Mouse (Mus musculus) embryo, embryonic 10 days (tissue): ENCODE data around the gene Phkg1.
"Not testable (repeated sequence)": the region's sequence is repeated elsewhere in the genome, so short reads cannot be mapped to it uniquely, and the experiment has no call there.

Experiments
- DNase-seq: peaks from one replicate; pipeline ENCODE4 v3.0.0-alpha.2; 2015; ENCODE audit warnings: low spot score

Gene Phkg1

GRCm38 (mm10) chr5:129907775-129908174, 9.4 kb upstream of the Phkg1 start:
- no peak for DNase-seq

GRCm38 (mm10) chr5:129895198-129896088, 2.9 kb downstream of the Phkg1 start, which contains the start of gene Zbed5:
Zbed5 (plus strand) TSS chr5:129895723.
- DNase-seq, result peak; percentile 98

- not testable (repeated sequence) for DNase-seq
Measured at GRCm38 (mm10) chr5:129890390-129890789, 8.0 kb downstream of the Phkg1 start.

- peak; percentile 98 for DNase-seq
Measured at GRCm38 (mm10) chr5:129886911-129887636, 11.3 kb downstream of the Phkg1 start, which contains the start of gene Chchd2. Chchd2 (minus strand) TSS chr5:129887470.

GRCm38 (mm10) chr5:129886271-129886670, 12.1 kb downstream of the Phkg1 start:
- no peak for DNase-seq

- no peak for DNase-seq
Measured at GRCm38 (mm10) chr5:129879888-129880287, 18.5 kb downstream of the Phkg1 start.

- DNase-seq, result peak; percentile 51
Measured at GRCm38 (mm10) chr5:129878946-129879345, 19.4 kb downstream of the Phkg1 start.

GRCm38 (mm10) chr5:129877731-129878455, 20.5 kb downstream of the Phkg1 start:
- DNase-seq, result no peak

GRCm38 (mm10) chr5:129875098-129875497, 23.3 kb downstream of the Phkg1 start:
- no peak for DNase-seq

GRCm38 (mm10) chr5:129873942-129874341, 24.4 kb downstream of the Phkg1 start:
- DNase-seq, result no peak

- no peak for DNase-seq
Measured at GRCm38 (mm10) chr5:129871238-129871637, 27.1 kb downstream of the Phkg1 start.

GRCm38 (mm10) chr5:129869238-129869995, 28.9 kb downstream of the Phkg1 start:
- DNase-seq, result no peak

GRCm38 (mm10) chr5:129865841-129866240, 32.5 kb downstream of the Phkg1 start:
- no peak for DNase-seq

GRCm38 (mm10) chr5:129864467-129864866, 33.9 kb downstream of the Phkg1 start:
- DNase-seq, result peak; percentile 62

GRCm38 (mm10) chr5:129862325-129862724, 36.0 kb downstream of the Phkg1 start:
- DNase-seq, result no peak

GRCm38 (mm10) chr5:129856414-129856813, 41.9 kb downstream of the Phkg1 start:
- no peak for DNase-seq

GRCm38 (mm10) chr5:129855163-129855562, 43.2 kb downstream of the Phkg1 start:
- no peak for DNase-seq

GRCm38 (mm10) chr5:129847558-129847820, 50.9 kb downstream of the Phkg1 start:
- DNase-seq, result no peak

GRCm38 (mm10) chr5:129846752-129847557, 51.4 kb downstream of the Phkg1 start, which contains the start of gene Sumf2:
Sumf2 (plus strand) TSS chr5:129846986.
- DNase-seq, result peak; percentile 98

GRCm38 (mm10) chr5:129844848-129845247, 53.5 kb downstream of the Phkg1 start:
- DNase-seq, result no peak
